Mouse (Mus musculus): ENCODE data around the gene Plekha7. TPM values are rescaled to one million over a fixed set of nuclear protein-coding genes. Genes with fewer than 3 reads are reported as not detected.

The Plekha7 gene
- polyA plus RNA-seq, 1 experiment = not detected

DNA sequence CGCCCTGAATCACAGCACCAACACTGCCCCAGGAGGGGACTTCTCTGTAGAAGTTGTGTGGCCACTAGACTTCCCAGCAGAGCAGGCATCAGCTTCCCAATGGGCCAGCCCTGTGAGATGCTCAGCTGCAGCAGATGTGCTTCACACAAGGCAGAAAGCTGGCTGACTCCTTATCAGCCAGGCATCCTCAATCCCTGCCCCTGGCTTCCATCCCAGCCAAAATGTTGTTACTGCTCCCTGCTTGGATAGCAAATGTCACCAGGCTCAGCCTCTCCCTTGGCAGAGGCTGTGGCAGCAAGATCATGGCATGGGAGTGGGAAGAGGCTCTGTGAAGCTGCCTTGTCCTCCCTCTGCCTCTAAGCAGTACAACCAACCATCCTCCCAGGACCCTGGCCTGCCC, 125.7 kb downstream of the Plekha7 start:
- WGBS = 95% methylated on average over 1 of the region's 1 CpGs
- TF ChIP-seq POLR2A (IDR thresholded peaks at IDR 0.05; ENCODE audit: insufficient read depth, low read depth, low read length) (no peak), CTCF (IDR thresholded peaks at IDR 0.05; ENCODE audit: insufficient read depth, low read depth, low read length) (no peak)
- Histone ChIP-seq H3K27ac (ENCODE audit: insufficient read depth, low read depth, low read length) (peak overlapping the region; percentile 63), H3K4me3 (ENCODE audit: insufficient read depth, low read depth, low read length) (no peak overlapping the region), H3K4me1 (ENCODE audit: control insufficient read depth, insufficient read depth, low read length) (peaks cover 41% of the 10 kb centered on the region)

DNA sequence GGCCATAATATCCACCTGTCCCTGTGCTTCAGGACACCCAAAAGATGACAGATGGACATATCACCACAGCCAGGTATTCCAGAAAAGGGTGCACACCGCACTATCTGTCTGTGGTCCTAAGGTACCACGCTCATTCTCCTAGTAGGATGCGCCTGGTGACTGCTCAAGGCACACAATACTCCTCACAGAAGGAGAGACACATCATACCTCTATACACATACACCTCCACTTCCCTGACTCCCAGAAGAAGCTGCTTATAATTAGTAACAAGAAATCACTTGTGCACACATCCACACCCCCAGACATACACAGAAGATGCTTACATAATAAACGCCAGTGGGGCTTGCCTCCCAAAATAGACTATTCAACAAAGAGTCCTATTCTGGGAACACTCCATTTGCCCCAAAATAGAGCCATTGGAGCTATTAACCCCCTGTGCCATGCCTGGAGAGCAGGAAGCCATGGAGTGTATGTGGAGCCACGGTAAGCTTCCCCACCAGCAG, 126.7 kb downstream of the Plekha7 start:
- H3K4me3 ChIP-seq (ENCODE audit: insufficient read depth, low read depth, low read length) = no peak overlapping the region
- WGBS = 56% methylated on average over 5 of the region's 5 CpGs
- TF ChIP-seq CTCF (IDR thresholded peaks at IDR 0.05; ENCODE audit: insufficient read depth, low read depth, low read length) (no peak), POLR2A (IDR thresholded peaks at IDR 0.05; ENCODE audit: insufficient read depth, low read depth, low read length) (no peak)
- peaks cover 39% of the 10 kb centered on the region for H3K4me1 ChIP-seq (ENCODE audit: control insufficient read depth, insufficient read depth, low read length)
- H3K27ac ChIP-seq (ENCODE audit: insufficient read depth, low read depth, low read length) = peak overlapping the region; percentile 63

DNA sequence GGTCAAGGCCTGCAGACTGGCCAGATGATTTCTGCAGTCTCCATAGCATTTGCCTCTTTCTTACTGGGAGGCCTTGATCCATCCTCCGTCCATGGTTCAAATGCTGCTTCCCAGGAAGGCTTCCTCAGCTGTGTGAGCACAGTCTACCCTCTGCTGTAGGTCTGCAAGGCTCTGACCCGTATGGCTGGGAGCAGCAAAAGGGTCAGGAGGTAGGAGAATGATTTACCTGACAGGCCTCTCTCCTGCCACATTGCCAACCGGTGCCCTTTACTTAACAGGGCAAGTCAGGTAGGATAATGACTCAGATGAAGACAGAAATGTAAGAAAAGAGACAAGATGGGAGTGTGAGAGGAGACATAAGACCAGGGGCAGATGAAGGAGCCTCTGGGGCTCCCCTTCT, 129.3 kb downstream of the Plekha7 start:
- Histone ChIP-seq H3K4me1 (ENCODE audit: control insufficient read depth, insufficient read depth, low read length) (peaks cover 29% of the 10 kb centered on the region), H3K4me3 (ENCODE audit: insufficient read depth, low read depth, low read length) (no peak overlapping the region), H3K27ac (ENCODE audit: insufficient read depth, low read depth, low read length) (no peak overlapping the region)
- TF ChIP-seq POLR2A (IDR thresholded peaks at IDR 0.05; ENCODE audit: insufficient read depth, low read depth, low read length) = no peak
- TF ChIP-seq CTCF (IDR thresholded peaks at IDR 0.05; ENCODE audit: insufficient read depth, low read depth, low read length) = no peak
- WGBS = 94% methylated on average over 3 of the region's 3 CpGs

DNA sequence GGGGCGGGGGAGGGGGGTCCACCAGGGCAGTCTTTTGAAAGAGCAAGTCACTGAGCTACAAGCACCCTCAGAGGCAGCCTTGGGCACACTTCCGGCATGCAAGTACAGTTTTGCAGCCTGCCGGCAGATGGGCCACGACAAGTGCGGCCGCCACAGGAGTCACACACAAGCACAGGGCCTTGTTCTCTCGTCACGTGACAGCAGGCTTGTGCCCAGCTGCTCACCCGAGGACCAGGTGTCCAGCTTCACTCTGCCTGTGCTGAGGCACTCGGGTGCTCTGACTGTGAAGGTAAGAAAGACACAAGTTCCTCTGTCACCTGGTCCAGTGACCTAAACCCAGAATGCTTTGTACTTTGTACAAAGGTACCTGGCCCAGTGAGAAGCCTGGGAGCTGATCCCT, 135.4 kb downstream of the Plekha7 start:
- Histone ChIP-seq H3K4me3 (ENCODE audit: insufficient read depth, low read depth, low read length) (no peak overlapping the region), H3K27ac (ENCODE audit: insufficient read depth, low read depth, low read length) (no peak overlapping the region), H3K4me1 (ENCODE audit: control insufficient read depth, insufficient read depth, low read length) (no peaks in the 10 kb centered on the region)
- WGBS = 89% methylated on average over 10 of the region's 10 CpGs
- no peak for TF ChIP-seq CTCF (IDR thresholded peaks at IDR 0.05; ENCODE audit: insufficient read depth, low read depth, low read length)
- no peak for TF ChIP-seq POLR2A (IDR thresholded peaks at IDR 0.05; ENCODE audit: insufficient read depth, low read depth, low read length)

DNA sequence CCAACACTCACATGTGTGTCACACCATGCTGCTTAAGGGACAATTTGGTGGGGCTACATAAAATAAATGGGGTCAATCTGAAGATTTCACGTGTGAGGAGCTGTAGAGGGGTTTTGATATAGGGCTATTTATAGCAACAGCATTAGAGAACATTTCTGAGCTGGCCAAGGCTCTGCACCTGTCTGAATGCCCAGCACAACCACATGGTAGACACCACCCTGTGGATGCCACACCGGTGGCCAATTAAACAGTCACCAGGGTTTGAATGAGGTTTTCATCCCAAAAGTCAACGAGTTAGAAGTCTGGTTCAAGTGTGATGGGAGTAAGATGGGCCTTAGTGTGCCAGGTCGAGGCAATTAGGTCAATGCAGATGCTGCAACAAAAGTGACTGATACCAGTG, 138.8 kb downstream of the Plekha7 start:
- 88% methylated on average over 4 of the region's 4 CpGs for WGBS
- no peaks in the 10 kb centered on the region for H3K4me1 ChIP-seq (ENCODE audit: control insufficient read depth, insufficient read depth, low read length)
- TF ChIP-seq CTCF (IDR thresholded peaks at IDR 0.05; ENCODE audit: insufficient read depth, low read depth, low read length) = no peak
- TF ChIP-seq POLR2A (IDR thresholded peaks at IDR 0.05; ENCODE audit: insufficient read depth, low read depth, low read length) = no peak
- no peak overlapping the region for H3K4me3 ChIP-seq (ENCODE audit: insufficient read depth, low read depth, low read length)
- H3K27ac ChIP-seq (ENCODE audit: insufficient read depth, low read depth, low read length) = no peak overlapping the region

DNA sequence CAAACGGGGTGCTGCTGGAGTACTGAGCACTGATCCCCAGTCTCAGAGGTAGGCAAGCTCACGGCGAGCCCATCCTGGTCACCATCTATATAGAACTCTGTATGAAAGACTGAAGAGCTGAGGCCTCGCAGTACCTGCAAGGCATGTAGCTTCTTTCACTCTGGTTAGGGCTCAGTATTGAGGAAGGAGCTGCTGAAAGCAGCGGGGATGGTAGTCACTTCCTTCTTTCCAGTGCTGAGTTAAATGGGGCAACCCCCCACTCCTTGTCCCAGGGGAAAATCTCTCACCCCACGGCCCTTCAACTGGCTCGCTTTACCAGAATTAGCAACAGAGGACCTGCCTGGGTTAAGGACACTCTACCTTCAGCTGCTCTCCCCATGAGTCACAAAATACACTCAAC, 140.0 kb downstream of the Plekha7 start:
- Histone ChIP-seq H3K4me3 (ENCODE audit: insufficient read depth, low read depth, low read length) (no peak overlapping the region), H3K4me1 (ENCODE audit: control insufficient read depth, insufficient read depth, low read length) (no peaks in the 10 kb centered on the region), H3K27ac (ENCODE audit: insufficient read depth, low read depth, low read length) (no peak overlapping the region)
- no peak for TF ChIP-seq CTCF (IDR thresholded peaks at IDR 0.05; ENCODE audit: insufficient read depth, low read depth, low read length)
- no peak for TF ChIP-seq POLR2A (IDR thresholded peaks at IDR 0.05; ENCODE audit: insufficient read depth, low read depth, low read length)
- WGBS = 89% methylated on average over 7 of the region's 7 CpGs

DNA sequence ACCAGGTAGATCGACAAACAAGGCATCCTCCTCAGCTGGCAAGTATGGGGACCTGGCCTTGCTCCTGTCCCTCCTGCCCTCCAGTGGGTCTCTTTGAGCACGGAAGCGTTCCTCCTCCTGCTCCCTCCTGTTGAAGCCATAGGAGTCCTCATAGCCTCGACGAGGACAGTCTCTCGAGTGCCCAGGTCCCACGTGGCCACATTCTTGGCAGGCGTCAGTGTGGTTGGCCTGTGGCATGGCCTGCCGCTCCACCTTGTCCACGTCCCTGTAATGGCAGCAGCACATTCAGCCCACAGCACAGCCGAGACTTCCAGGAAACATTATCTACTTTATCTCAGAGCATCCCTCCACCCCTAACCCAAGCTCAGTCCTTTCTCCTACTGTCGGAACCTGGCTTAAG, 143.9 kb downstream of the Plekha7 start:
- no peaks in the 10 kb centered on the region for H3K4me1 ChIP-seq (ENCODE audit: control insufficient read depth, insufficient read depth, low read length)

DNA sequence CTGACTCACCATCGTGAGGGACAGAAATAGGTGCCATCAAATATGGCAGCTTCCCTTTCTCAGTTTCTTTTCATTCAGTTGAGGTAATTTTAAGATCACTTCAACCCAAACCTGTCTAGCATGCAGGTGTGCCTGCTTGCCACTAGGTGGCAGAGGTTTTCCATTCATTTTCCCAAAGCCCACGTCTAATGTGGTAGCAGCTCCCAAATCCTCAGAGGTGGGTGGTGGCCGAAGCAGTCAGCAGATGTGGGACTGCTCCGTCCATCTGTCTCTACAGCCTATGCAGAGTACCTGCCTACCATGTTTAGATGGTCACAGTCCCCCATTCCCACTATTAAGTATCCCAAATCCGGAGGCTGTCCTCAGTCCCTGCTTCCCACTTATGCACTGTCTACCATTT, 146.6 kb downstream of the Plekha7 start:
- WGBS = 24% methylated on average over 5 of the region's 5 CpGs
- H3K4me1 ChIP-seq (ENCODE audit: control insufficient read depth, insufficient read depth, low read length) = 0 out of 2 replicates have a peak, but pooled peaks cover 4% of the 10 kb centered on the region
- no peak overlapping the region for H3K27ac ChIP-seq (ENCODE audit: insufficient read depth, low read depth, low read length)
- no peak overlapping the region for H3K4me3 ChIP-seq (ENCODE audit: insufficient read depth, low read depth, low read length)
- TF ChIP-seq CTCF (IDR thresholded peaks at IDR 0.05; ENCODE audit: insufficient read depth, low read depth, low read length) (peak; percentile 26; the same call in 1 of the 2 replicates), POLR2A (IDR thresholded peaks at IDR 0.05; ENCODE audit: insufficient read depth, low read depth, low read length) (no peak)

More for the DNA sequence above, 143.9 kb downstream of the Plekha7 start:
- TF ChIP-seq POLR2A (IDR thresholded peaks at IDR 0.05; ENCODE audit: insufficient read depth, low read depth, low read length) (no peak), CTCF (IDR thresholded peaks at IDR 0.05; ENCODE audit: insufficient read depth, low read depth, low read length) (no peak)
- Histone ChIP-seq H3K4me3 (ENCODE audit: insufficient read depth, low read depth, low read length) (no peak overlapping the region), H3K27ac (ENCODE audit: insufficient read depth, low read depth, low read length) (no peak overlapping the region)
- WGBS = 89% methylated on average over 12 of the region's 12 CpGs

DNA sequence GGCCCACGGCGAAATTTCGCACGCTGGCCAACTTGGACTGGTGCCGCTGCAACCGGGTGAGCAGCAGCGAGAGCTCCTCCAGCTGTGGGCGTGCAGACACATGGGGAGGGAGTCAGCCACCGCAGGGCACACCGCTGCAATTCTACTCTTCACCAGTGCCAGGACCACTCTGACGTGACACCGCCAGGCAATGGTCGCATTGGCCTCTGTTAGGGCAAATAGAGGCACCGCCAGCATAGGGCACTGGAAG, 151.4 kb downstream of the Plekha7 start:
- 0 out of 2 replicates have a peak, but pooled peaks cover 5% of the 10 kb centered on the region for H3K4me1 ChIP-seq (ENCODE audit: control insufficient read depth, insufficient read depth, low read length)
- TF ChIP-seq CTCF (IDR thresholded peaks at IDR 0.05; ENCODE audit: insufficient read depth, low read depth, low read length) (no peak), POLR2A (IDR thresholded peaks at IDR 0.05; ENCODE audit: insufficient read depth, low read depth, low read length) (no peak)
- no peak overlapping the region for H3K4me3 ChIP-seq (ENCODE audit: insufficient read depth, low read depth, low read length)
- H3K27ac ChIP-seq (ENCODE audit: insufficient read depth, low read depth, low read length) = no peak overlapping the region
- WGBS = 79% methylated on average over 14 of the region's 14 CpGs

All from olfactory bulb, adult 2 months (tissue).